Mouse (Mus musculus): Measurements from ENCODE around the gene Pde7b. TPM values are rescaled to one million over a fixed set of nuclear protein-coding genes. Genes with fewer than 3 reads are reported as not detected.

Gene Pde7b
- total RNA-seq, 2 experiments from 2014 or later = 1.9 to 2.2 TPM

- ATAC-seq (replicated peaks; ENCODE audit: poor library complexity) = no peak
These were observed 344.1 kb downstream of the Pde7b start for GRCm38 (mm10) chr10:20380798-20381197.

- no peak for ATAC-seq (replicated peaks; ENCODE audit: poor library complexity)
These were observed 345.7 kb downstream of the Pde7b start for GRCm38 (mm10) chr10:20379071-20379735.

GRCm38 (mm10) chr10:20377621-20378020 is 347.3 kb downstream of the Pde7b start:
- no peak for ATAC-seq (replicated peaks; ENCODE audit: poor library complexity)

GRCm38 (mm10) chr10:20372046-20372445 is 352.8 kb downstream of the Pde7b start:
- no peak for ATAC-seq (replicated peaks; ENCODE audit: poor library complexity)

- no peak for ATAC-seq (replicated peaks; ENCODE audit: poor library complexity)
These were observed 362.3 kb downstream of the Pde7b start for GRCm38 (mm10) chr10:20362450-20363118.

- ATAC-seq (replicated peaks; ENCODE audit: poor library complexity) = peak; percentile 88
These were observed 363.1 kb downstream of the Pde7b start for GRCm38 (mm10) chr10:20361542-20362449.

- peak; percentile 47 for ATAC-seq (replicated peaks; ENCODE audit: poor library complexity)
These were observed 376.0 kb downstream of the Pde7b start for GRCm38 (mm10) chr10:20348894-20349293.

Other genes starting within 250 kb of the Pde7b start
- 6.5 and 7.6 TPM in 2 replicates for gene Ahi1, start 227.5 kb upstream of the Pde7b start, total RNA-seq (2015)
- 4.3 and 4.8 TPM in 2 replicates for gene Ahi1, start 227.5 kb upstream of the Pde7b start, total RNA-seq (2017)

Measured in megakaryocyte progenitor cell, adult 5-6 weeks (primary cell).